Mouse (Mus musculus) gastrocnemius, adult 2 months (tissue): Measurements from ENCODE around the gene Scgb1c1. TPM values are rescaled to one million over a fixed set of nuclear protein-coding genes. Genes with fewer than 3 reads are reported as not detected.
A peak's percentile ranks its signal among the peaks of the same experiment; 100 is the strongest.
"Not testable (repeated sequence)": the region's sequence is repeated elsewhere in the genome, so short reads cannot be mapped to it uniquely, and the experiment has no call there.

ENCODE experiments used
- DNase-seq: peaks from one replicate; pipeline ENCODE4 v3.0.0; 2022
- H3K27ac ChIP-seq: fragments of 200-600 bp; 2 replicates; pipeline ENCODE4 v1.8.1; 2022; ENCODE audit warnings: mild to moderate bottlenecking
- H3K4me3 ChIP-seq: fragments of 200-600 bp; 2 replicates; pipeline ENCODE4 v1.8.1; 2022; ENCODE audit warnings: mild to moderate bottlenecking, moderate library complexity
- CTCF ChIP-seq: fragments of 200-600 bp; IDR thresholded peaks from 2 replicates; pipeline ENCODE4 v1.8.1; 2022; ENCODE audit warnings: antibody characterized with exemption, mild to moderate bottlenecking, moderate library complexity
- intact Hi-C: fragments of 180-260 bp; cut with DNase I; formaldehyde crosslinking; loops from one replicate; pipeline ENCODE4 v1.15.1; 2025
- total RNA-seq, 2 experiments: library from RNA; stranded (reverse); gene quantifications; 2 replicates each; pipeline ENCODE4 v1.2.3; 2021

Scgb1c1 gene
- total RNA-seq, 2 experiments from 2014 or later = not detected

GRCm38 (mm10) chr7:140864761-140865160, 19.4 kb downstream of the Scgb1c1 start:
- intact Hi-C loops = no loop called here
- no peak for DNase-seq
- TF ChIP-seq CTCF = no peak
- Histone ChIP-seq H3K4me3 (no peak overlapping the region), H3K27ac (no peak overlapping the region)

DNA sequence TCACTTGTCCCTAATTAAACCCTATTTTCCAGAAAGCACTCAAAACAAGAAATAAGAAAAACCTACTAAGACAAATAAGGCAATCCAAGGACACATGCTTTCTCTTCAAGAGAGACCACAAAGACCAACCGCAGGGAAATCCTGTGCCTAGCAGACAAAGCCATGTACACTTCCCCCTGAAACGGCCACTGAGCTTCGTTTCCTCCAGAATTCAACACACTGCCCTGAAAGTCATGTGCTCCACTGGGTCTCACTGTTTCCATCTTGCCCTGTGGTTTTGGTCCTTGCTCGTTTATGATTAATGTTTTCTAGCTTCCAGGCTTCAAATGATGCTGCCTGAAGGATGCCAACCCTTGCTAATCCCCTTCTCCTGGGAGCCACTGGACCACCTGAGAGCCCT, 28.9 kb downstream of the Scgb1c1 start:
- H3K27ac ChIP-seq = no peak overlapping the region
- DNase-seq = no peak
- no peak for TF ChIP-seq CTCF
- intact Hi-C loops = no loop called here
- no peak overlapping the region for H3K4me3 ChIP-seq

- intact Hi-C loops = no loop called here
- no peak overlapping the region for H3K27ac ChIP-seq
- H3K4me3 ChIP-seq = no peak overlapping the region
- no peak for TF ChIP-seq CTCF
- DNase-seq = no peak
Observed at GRCm38 (mm10) chr7:140877364-140877763, 32.0 kb downstream of the Scgb1c1 start.

DNA sequence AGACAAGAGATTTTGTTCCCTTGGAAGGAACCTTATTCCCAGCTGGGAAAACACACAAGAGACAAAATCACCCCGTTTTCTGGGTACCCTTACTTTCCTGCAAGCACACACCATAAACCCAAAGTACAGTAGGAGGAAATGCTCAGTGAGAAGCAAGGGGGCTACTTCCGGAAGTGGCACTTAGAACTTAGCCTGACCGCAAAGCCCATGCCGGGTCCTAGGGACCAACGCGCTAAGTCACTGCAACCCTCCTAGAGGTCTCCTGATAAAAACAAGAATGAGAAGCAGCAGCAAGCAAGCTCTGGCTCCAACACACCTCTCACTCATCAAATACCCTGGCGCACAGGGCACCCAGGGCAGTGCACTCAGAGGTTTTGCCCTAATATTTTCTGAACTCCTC, 34.0 kb downstream of the Scgb1c1 start:
- no peak for DNase-seq
- TF ChIP-seq CTCF = no peak
- intact Hi-C loops = no loop called here
- Histone ChIP-seq H3K27ac (no peak overlapping the region), H3K4me3 (no peak overlapping the region)

- DNase-seq = no peak
- intact Hi-C loops = loop anchor here (2.0 kb wide), 2 partner anchors 22 to 24 kb away; partner anchors contain the start of genes Bet1l, Gm45785 and Ric8a
- H3K4me3 ChIP-seq = peak overlapping the region; percentile 82
- TF ChIP-seq CTCF = no peak
- peak overlapping the region; percentile 89 for H3K27ac ChIP-seq
Observed at GRCm38 (mm10) chr7:140880419-140880818, 35.1 kb downstream of the Scgb1c1 start.

DNA sequence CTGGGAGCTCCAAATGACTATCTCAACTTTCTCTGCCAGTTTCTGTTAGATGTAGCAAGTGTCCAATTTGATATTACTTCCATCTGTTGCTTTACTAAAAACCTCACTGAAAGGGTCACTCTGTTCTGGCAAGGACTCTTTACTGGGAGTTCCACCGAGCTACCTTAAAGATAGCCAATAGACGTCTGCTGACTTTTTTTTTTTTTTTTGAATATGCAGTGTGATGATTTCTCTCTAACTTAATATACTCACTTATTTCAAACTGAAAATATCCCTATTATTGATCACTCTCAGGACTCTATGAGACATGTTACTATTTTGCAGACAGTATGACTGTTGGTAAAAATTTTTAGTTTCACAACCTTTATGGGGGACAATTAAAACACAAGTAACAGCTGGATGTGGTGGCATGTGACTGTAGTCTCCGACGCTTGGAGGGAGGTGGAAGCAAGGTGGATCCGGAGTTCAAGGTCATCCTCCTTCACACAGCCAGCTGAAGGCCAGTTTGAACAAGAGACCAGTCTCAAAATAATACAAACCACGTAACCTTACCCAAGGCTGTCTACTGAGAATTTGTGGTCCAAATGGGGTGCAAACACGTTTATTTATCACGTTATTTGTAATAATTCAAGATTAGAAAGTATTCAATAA, 35.6 kb downstream of the Scgb1c1 start:
- no peak for DNase-seq
- intact Hi-C loops = loop anchor here (2.0 kb wide), 2 partner anchors 22 to 24 kb away; partner anchors contain the start of genes Bet1l, Gm45785 and Ric8a
- no peak for TF ChIP-seq CTCF
- H3K4me3 ChIP-seq = peak overlapping the region; percentile 82
- peak overlapping the region; percentile 89 for H3K27ac ChIP-seq

DNA sequence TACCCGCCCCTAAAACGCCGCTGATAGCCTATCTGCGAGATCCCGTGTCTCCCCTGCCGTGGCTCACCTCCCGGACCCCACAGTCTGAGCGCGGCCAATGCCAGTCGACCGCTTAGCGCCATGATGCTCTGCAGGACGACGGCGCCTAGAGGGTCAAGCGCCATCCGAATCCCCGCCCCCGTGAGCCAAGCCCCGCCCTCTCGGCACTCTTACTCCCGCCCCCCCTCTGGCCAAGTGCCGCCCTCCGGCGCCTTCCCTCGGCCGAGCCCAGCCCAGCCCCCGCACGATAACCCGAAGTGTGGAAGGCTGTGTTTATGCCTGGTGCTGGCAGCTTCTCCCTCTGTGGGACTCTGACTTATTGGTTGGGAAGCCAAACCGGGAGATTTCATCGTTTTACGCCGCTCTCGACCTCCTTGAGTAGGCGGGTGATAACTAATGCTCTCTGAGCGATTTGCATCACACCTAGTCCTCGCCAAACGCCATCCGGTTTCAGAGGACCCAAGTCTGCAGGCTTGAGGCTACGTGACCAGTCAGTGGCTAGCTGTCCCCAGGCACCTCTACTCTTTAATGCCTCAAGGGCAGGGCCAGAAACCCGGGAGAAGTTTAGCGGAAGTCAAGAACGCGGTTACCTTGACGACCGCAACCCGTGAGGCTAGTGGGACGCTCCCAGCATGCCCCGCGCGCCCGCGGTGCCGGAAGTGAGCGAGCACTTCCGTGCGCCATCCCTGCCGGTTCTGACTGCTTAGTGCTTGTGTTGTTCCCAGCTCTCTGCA, 36.5 kb downstream of the Scgb1c1 start, which contains the start of the genes Psmd13 and Sirt3:
Psmd13 (plus strand) TSS at position 273 of the 773 bp plus-strand sequence.
Sirt3 (minus strand) TSS at position 614 of the 773 bp plus-strand sequence.
- Histone ChIP-seq H3K4me3 (peak within 1 kb of the TSS; percentile 82), H3K27ac (peak within 1 kb of the TSS; percentile 89)
- no peak for TF ChIP-seq CTCF
- intact Hi-C loops = loop anchor here (2.0 kb wide), 2 partner anchors 21 to 25 kb away; partner anchors contain the start of genes Bet1l, Gm45785 and Ric8a
- peak; percentile 96 for DNase-seq

DNA sequence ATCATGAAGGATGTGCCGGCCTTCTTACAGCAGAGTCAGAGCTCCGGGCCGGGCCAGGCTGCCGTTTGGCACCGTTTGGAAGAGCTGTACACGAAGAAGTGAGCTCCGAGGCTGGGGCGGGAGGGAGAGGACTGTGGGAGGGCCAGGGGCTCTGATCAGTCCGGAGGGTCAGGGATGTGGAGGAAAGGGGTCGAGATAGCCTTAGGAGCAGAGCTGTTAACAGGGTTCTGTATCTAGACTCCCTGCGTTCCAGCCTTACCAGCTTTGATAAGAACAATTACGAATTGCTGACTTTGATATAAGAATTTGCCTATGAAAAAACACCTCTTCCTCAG, 37.1 kb downstream of the Scgb1c1 start:
- TF ChIP-seq CTCF = no peak
- H3K27ac ChIP-seq = peak overlapping the region; percentile 89
- DNase-seq = no peak
- peak overlapping the region; percentile 82 for H3K4me3 ChIP-seq
- intact Hi-C loops = no loop called here

GRCm38 (mm10) chr7:140890636-140891035, 45.3 kb downstream of the Scgb1c1 start:
- H3K27ac ChIP-seq, DNase-seq, intact Hi-C loops, H3K4me3 ChIP-seq: not testable (repeated sequence)

DNA sequence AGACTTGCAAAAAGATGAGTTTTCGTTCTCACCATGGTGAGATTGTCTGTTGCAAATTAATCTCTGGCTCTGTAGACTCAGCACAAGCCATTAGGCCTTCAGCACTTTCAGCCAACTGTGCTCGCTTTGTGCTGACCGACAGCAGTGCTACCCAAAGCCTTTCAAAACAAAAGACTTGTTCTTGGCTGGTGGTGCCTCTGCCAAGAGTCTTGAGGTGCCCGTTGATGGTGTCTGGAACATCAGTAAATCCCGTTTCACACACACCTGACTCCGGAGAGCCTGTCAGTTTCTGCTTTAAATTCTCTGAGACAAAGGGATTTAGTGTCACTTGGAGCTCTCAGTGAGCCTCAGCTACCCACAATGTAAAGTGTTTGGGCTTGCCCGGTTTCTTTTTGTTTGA, 48.7 kb downstream of the Scgb1c1 start:
- intact Hi-C loops = no loop called here
- DNase-seq = no peak
- Histone ChIP-seq H3K4me3 (no peak overlapping the region), H3K27ac (no peak overlapping the region)
- no peak for TF ChIP-seq CTCF

GRCm38 (mm10) chr7:140894611-140895010, 49.3 kb downstream of the Scgb1c1 start:
- Histone ChIP-seq H3K4me3 (no peak overlapping the region), H3K27ac (no peak overlapping the region)
- TF ChIP-seq CTCF = no peak
- no peak for DNase-seq
- intact Hi-C loops = no loop called here

Other genes starting within 250 kb of the Scgb1c1 start
- gene Olfr46, start 244.3 kb upstream of the Scgb1c1 start, total RNA-seq = not detected
- gene Olfr61, start 216.6 kb upstream of the Scgb1c1 start, total RNA-seq = not detected
- not detected for gene Olfr53, start 199.1 kb upstream of the Scgb1c1 start, total RNA-seq
- not detected for gene Olfr539, start 185.6 kb upstream of the Scgb1c1 start, total RNA-seq
- gene Olfr45, start 163.6 kb upstream of the Scgb1c1 start, total RNA-seq = not detected
- not detected for gene Olfr541, start 148.3 kb upstream of the Scgb1c1 start, total RNA-seq
- 1 to 10 TPM; 2.6 to 8.8 TPM for gene Cyp2e1, start 81.8 kb upstream of the Scgb1c1 start, total RNA-seq
- gene Syce1, start 57.7 kb upstream of the Scgb1c1 start, total RNA-seq = not detected
- gene Zfp941, start 23.4 kb upstream of the Scgb1c1 start, total RNA-seq = not detected
- gene Urah, start 10.5 kb upstream of the Scgb1c1 start, total RNA-seq = not detected
- gene Odf3, start 2.3 kb downstream of the Scgb1c1 start, total RNA-seq = not detected
- not detected for gene Gm45785, start 10.8 kb downstream of the Scgb1c1 start, total RNA-seq
- 10 to 100 TPM; 12.7 TPM for gene Ric8a, start 11.4 kb downstream of the Scgb1c1 start, total RNA-seq
- 1 to 10 TPM; 6.0 to 6.9 TPM for gene Bet1l, start 12.0 kb downstream of the Scgb1c1 start, total RNA-seq
- 10 to 100 TPM; 84.5 to 89.3 TPM for gene Psmd13, start 36.4 kb downstream of the Scgb1c1 start, total RNA-seq
- gene Sirt3, start 36.8 kb downstream of the Scgb1c1 start, total RNA-seq = 10 to 100 TPM; 20.4 to 27.3 TPM
- 1,000 to 10,000 TPM; 2,055 to 2,295 TPM for gene Cox8b, start 54.9 kb downstream of the Scgb1c1 start, total RNA-seq
- gene Nlrp6, start 75.4 kb downstream of the Scgb1c1 start, total RNA-seq = not detected
- 1 to 10 TPM; 3.8 to 5.6 TPM for gene Pgghg, start 95.8 kb downstream of the Scgb1c1 start, total RNA-seq
- under 1 TPM in 1 of 2 experiments, not detected in 1; 0.33 TPM for gene Ifitm5, start 104.7 kb downstream of the Scgb1c1 start, total RNA-seq
- not detected for gene Gm45717, start 110.4 kb downstream of the Scgb1c1 start, total RNA-seq
- gene Ifitm2, start 110.4 kb downstream of the Scgb1c1 start, total RNA-seq = 10 to 100 TPM; 42.2 to 82.6 TPM
- gene Ifitm1, start 121.7 kb downstream of the Scgb1c1 start, total RNA-seq = 1 to 10 TPM in 1 of 2 experiments, under 1 TPM in 1; 0.69 to 1.4 TPM
- gene Ifitm3, start 165.2 kb downstream of the Scgb1c1 start, total RNA-seq = 10 to 100 TPM; 30.8 to 49.0 TPM
- not detected for gene Ifitm6, start 172.4 kb downstream of the Scgb1c1 start, total RNA-seq
- gene Gm17387, start 183.6 kb downstream of the Scgb1c1 start, total RNA-seq = not detected
- gene B4galnt4, start 215.6 kb downstream of the Scgb1c1 start, total RNA-seq = under 1 TPM; 0.17 to 0.18 TPM
- not detected for gene Pkp3, start 232.7 kb downstream of the Scgb1c1 start, total RNA-seq